Mouse (Mus musculus) fat pad, adult 2 months (tissue): ENCODE data around the gene Hectd1.

Source experiments
- DNase-seq: peaks from one replicate; pipeline ENCODE4 v3.0.0-alpha.2; 2011; ENCODE audit warnings: low read depth, low spot score; ENCODE audit errors: extremely low read depth

The Hectd1 gene

DNA sequence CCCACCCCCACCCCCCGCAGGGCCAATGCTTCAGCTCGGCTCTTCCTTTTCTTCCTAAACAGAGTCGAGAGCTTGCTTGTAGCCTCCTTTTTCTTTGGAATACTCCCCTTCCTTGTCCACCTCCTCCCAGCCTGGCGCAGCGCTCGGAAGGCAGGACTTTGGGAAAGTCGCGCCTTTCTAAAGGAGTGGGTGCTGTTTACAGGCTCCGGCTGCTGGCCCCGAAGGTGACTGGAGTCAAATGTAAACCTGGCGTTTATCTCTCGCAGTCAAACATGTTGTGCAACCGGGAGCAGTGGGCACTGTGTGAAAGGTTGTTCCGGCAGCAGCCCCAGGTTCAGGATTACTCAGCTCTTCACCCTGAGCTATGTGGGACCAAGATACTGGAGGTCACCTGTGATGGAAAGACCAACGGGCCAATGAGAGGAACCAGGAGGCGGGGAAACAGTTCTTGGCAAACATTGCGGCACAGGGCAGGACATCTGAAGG lies 15.5 kb upstream of the Hectd1 start:
- DNase-seq = peak; percentile 94

- DNase-seq = peak; percentile 89
These were observed 14.5 kb upstream of the Hectd1 start for GRCm38 (mm10) chr12:51843576-51844520.

DNA sequence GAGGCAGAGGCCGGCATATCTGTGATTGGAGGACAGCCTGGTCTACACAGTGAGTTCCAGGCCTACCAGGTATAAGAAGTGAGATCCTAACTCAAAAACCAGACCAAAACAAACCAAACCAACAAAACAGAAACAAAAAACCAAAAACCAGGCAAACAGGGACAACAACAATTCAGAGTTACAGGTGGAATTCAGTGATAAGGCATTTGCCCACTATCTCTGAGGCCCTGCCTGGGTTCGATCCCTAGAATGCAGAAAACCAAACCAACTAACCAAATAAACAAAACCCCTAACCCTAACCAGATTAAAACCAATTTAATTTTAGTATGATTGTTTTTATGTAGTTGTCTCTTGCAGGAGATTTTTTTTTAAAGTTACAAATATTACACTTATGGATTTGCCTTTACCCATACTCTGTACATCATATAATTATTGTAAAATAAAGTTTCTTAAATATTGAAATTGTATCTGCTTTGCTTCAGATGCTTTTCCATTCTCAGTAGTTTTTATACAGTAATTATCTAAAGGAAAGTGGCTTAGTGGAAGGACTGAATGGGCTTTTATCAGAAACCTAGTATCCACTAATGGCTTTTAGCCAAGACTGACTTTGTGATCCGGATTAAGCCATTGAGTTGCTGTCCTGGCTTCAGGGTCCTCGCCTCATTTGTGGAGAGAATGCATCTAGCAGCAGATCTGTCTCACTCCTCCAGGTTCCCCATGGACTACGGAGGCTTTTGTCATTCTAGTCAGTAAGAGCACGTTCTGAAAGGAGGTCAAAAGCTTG lies 12.9 kb upstream of the Hectd1 start:
- DNase-seq = no peak

DNA sequence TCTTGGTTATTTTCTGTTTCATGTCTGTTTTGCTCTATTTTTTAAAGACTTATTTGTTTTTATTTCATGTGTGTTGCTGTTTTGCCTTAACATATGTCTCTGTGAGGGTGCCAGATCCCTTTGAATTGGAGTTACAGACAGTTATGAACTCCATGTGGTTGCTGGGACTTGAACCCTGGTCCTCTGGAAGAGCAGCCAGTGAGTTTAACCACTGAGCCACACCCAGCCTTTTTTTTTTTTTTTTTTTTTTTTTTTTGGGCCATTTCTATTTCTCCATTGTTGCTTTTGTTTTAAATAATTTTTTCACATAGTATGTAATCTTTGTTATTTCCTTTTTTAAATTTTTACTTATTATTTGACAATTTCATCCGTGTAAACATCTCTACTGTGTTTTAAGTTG lies 10.5 kb upstream of the Hectd1 start:
- DNase-seq = no peak

- DNase-seq = no peak
These were observed 5.9 kb upstream of the Hectd1 start for GRCm38 (mm10) chr12:51835219-51835618.

DNA sequence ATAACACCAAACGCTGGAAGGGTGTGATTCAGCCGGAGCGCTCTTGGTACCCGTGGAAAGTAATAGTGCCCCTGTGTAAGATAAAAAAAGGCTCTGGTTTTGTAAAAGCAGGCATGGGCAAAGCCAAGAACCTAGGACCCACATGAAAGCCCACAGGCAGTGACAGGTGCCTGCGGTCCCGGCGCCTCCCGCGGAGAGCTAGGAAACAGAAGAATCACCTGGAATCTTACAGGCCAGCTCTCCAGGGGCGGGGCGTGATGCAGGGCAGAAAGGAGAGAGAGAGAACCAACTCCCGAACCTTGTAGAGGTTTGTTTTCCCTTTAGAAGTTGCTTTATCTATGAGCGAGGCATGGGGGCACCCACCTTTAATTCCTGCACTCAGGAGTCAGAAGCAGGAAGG lies 2.6 kb upstream of the Hectd1 start:
- DNase-seq = no peak

- DNase-seq = no peak
These were observed 2.0 kb upstream of the Hectd1 start for GRCm38 (mm10) chr12:51831296-51831695.

DNA sequence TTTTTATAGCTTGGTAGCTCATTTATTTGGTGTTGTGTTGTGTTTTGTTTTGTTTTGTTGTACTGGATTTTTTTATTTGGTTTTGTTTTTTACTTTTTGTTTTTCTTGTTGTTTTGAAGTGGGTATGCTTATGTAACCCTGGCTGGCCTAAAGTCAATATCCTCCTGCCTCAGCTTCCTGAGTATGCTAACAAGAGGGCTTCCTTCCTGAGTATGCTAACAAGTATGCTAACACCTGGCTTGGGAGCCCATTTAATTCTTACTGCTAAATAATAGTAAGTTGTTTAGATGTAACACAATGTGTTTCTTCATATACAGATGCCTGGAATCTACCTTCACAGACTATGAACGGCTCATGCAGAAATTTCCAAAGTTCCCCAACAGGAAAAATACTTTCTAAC lies 1.3 kb upstream of the Hectd1 start:
- DNase-seq = no peak

GRCm38 (mm10) chr12:51830077-51830402 lies 704 bp upstream of the Hectd1 start:
- no peak for DNase-seq

DNA sequence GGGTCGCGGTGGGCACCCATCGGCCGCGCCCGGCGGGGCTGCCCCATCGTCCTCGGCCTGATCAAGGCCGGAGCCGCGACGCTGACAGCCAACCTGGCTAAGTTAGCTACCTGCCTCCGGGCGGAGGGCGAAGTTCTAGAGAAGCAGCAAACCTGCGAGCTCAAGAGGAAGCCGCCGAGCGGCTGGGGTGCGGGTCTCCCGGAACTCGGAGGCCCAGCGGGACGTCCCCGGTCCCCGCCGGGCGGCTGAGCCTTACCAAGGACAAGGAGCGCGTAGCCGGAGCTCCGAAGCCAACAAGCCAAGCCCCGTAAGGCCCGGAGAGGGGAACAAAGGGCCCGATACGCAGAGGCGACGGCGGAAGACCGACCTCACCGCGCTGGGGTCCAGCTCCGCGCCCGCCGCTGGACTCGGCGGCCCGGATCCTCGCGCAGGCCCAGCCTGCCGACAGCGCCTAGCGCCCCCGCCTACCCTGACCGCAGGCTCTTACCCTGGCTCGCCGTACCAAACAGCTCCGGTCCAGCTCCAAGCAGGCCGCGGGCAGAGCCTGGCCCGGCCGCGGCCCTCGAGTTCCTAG lies 533 bp downstream of the Hectd1 start:
- DNase-seq = no peak

DNA sequence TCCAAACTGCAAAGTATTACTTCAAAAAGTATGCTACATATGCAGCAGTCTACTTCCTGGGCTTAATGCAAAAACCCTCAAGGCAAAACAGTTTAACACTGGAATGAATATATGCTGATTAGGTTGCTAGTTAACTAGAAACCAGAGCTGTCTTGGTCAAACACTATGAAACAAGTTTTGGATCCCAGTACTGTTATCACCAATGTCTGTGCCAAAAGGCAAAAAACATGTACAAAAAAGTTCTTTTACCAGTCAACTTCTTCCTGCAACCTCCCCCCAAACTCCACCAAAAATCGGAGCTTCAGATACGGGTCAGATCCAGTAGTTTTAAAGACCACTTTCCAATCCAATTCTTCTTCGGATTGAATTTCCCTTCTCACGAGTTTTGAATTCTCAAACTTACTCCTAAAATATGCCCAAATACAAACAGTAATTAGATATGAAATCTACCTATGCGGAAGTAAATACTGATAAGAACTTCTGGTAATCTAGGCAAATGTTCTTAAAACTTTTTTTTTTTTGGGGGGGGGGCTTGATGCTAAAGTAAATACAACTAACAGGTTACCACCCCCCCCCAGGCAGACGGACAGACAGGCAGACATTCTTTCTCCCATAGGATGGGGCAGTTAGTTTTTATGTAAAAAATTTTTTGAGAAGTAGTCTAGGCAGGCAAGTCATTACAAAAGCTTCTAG lies 1.2 kb downstream of the Hectd1 start:
- DNase-seq = no peak

GRCm38 (mm10) chr12:51825338-51825737 lies 4.0 kb downstream of the Hectd1 start:
- DNase-seq = peak; percentile 92

- no peak for DNase-seq
These were observed 6.0 kb downstream of the Hectd1 start for GRCm38 (mm10) chr12:51823311-51823710.

DNA sequence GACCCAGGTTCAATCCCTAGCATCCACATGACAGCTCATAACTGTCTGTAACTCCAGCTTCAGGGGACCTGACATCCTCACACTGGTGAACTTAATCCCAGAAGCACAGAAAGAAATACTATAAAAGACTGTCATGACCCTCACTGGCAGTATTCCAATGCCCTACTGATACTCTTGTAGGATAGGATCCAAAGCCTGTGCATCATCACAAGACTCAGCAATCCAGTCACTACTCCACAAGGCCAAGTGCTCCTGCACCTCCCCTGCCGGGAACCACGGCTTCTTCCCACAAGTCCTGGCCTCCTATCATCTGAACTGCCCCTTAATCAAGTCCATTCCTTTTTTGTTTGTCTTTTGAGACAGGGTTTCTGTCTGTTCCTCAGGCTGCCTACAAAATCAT lies 6.5 kb downstream of the Hectd1 start:
- DNase-seq = no peak

GRCm38 (mm10) chr12:51822236-51822635 lies 7.1 kb downstream of the Hectd1 start:
- no peak for DNase-seq

DNA sequence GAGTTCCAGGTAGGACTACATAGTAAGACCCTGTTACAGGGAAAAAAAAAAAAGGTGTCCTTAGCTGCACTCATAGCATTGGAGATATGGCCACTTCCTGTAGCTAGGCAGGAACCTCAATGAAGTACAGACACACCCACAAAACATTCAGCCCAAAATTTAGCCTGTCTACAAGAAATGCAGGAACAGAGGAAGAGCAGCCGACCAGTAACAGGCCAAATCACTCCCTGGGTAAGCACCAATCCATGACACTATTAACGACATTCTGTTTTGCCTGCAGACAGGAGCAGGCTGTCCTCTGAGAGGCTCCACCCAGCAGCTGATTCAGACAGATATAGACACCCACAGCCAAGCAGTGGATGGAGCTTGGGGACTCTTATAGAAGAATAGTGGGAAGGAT lies 8.1 kb downstream of the Hectd1 start:
- no peak for DNase-seq

DNA sequence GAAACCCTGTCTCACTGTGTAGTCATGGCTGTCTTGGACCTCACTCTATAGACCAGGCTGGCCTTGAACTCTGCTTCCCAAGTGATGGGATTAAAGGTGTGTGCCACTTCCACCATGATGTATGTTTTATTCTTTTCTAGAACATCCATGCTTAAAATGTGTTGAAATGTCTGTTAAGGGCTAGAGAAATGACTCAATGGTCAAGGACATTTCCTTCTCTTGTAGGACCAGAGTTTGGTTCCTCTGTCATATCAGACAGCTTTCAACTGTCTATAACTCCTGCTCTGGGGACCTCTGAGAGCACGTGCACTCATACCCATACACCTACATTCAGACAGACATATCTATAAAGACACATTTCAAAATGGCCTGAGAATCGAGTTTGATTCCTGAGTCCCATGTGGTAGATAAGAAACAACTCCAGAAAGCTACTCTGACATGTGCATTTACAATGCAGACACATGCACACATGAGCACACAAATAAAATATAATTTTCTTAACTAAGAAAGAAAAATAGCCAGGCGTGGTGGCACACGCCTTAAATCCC lies 9.3 kb downstream of the Hectd1 start:
- DNase-seq = no peak

- DNase-seq = no peak
These were observed 11.3 kb downstream of the Hectd1 start for GRCm38 (mm10) chr12:51817815-51818613.

DNA sequence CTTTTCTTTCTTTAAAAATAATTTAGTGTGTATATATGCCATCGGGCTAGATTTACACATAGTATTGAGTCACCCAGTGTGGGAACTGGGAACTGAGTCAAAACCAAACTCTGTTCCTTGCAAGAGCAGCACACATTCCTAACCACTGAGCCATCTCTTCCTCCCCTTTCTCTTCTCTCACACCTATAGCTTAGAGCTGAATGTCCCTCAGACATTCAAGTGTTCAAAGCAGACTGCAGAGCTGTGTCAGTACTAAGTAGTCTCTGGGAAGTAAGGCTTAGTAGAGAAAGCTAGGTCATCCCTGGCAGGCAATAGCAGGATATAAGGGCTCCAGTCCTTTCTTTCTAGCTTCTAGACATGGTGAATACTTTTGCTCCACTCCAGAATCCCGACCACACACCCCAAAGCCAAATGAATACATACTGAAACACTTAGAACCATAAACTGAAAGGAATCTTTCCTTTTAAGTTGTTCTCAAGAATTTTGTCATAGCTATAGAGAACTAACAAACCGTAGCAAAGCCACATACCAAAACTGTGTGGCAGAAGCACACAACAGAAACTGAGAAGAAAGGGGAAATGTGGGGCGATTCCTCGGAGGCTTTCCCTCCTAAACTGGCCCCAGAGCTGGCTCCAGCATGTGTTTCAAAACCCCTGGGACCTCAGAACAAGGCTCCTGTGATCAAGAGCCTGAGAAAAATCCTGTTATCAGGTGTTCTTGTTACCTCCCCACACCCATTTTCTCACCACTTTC lies 17.8 kb downstream of the Hectd1 start:
- DNase-seq = no peak
